Mouse (Mus musculus): ENCODE data around the gene Gm17018.

Gene Gm17018

GRCm38 (mm10) chr19:45549948-45550347 is 10.5 kb upstream of the Gm17018 start:
- DNase-seq, result no peak

GRCm38 (mm10) chr19:45552187-45552586 is 8.2 kb upstream of the Gm17018 start:
- DNase-seq, result no peak

- DNase-seq, result no peak
Observed at GRCm38 (mm10) chr19:45554136-45554535, 6.3 kb upstream of the Gm17018 start.

GRCm38 (mm10) chr19:45565925-45566715 is 5.7 kb downstream of the Gm17018 start:
- peak; percentile 37 to 45 for DNase-seq

- DNase-seq, result no peak
Observed at GRCm38 (mm10) chr19:45567367-45567766, 7.0 kb downstream of the Gm17018 start.

GRCm38 (mm10) chr19:45573033-45573432 is 12.6 kb downstream of the Gm17018 start:
- DNase-seq, result no peak

- DNase-seq, result peak; percentile 77 to 79
Observed at GRCm38 (mm10) chr19:45573861-45574267, 13.4 kb downstream of the Gm17018 start.

- no peak for DNase-seq
Observed at GRCm38 (mm10) chr19:45574339-45574898, 14.0 kb downstream of the Gm17018 start.

- no peak for DNase-seq
Observed at GRCm38 (mm10) chr19:45574941-45575631, 14.7 kb downstream of the Gm17018 start.

GRCm38 (mm10) chr19:45575632-45576001 is 15.2 kb downstream of the Gm17018 start:
- DNase-seq, result no peak

GRCm38 (mm10) chr19:45577141-45577750 is 16.8 kb downstream of the Gm17018 start:
- DNase-seq, result no peak

- no peak for DNase-seq
Observed at GRCm38 (mm10) chr19:45578976-45579375, 18.6 kb downstream of the Gm17018 start.

- DNase-seq, result no peak
Observed at GRCm38 (mm10) chr19:45579416-45579815, 19.0 kb downstream of the Gm17018 start.

GRCm38 (mm10) chr19:45580235-45580634 is 19.8 kb downstream of the Gm17018 start:
- no peak for DNase-seq

- peak; percentile 31 to 39 for DNase-seq
Observed at GRCm38 (mm10) chr19:45581257-45581656, 20.8 kb downstream of the Gm17018 start.

GRCm38 (mm10) chr19:45582161-45582560 is 21.7 kb downstream of the Gm17018 start:
- no peak for DNase-seq

- no peak for DNase-seq
Observed at GRCm38 (mm10) chr19:45583136-45583535, 22.7 kb downstream of the Gm17018 start.

GRCm38 (mm10) chr19:45584856-45585620 is 24.6 kb downstream of the Gm17018 start:
- DNase-seq, result no peak

- DNase-seq, result no peak
Observed at GRCm38 (mm10) chr19:45586850-45587249, 26.4 kb downstream of the Gm17018 start.

GRCm38 (mm10) chr19:45587509-45588292 is 27.3 kb downstream of the Gm17018 start:
- no peak for DNase-seq

GRCm38 (mm10) chr19:45589761-45590160 is 29.3 kb downstream of the Gm17018 start:
- DNase-seq, result no peak

- peak in 1 of 2 experiments; percentile 37 for DNase-seq
Observed at GRCm38 (mm10) chr19:45591704-45592103, 31.3 kb downstream of the Gm17018 start.
